Mouse (Mus musculus) layer of hippocampus, adult 9-11 months (tissue): ENCODE results near the gene Plcd3.

Experiments
- DNase-seq: peaks from one replicate; pipeline ENCODE4 v3.0.0; 2022

The Plcd3 gene

GRCm38 (mm10) chr11:103058499-103059085 lies 42.9 kb downstream of the Plcd3 start:
- no peak for DNase-seq

GRCm38 (mm10) chr11:103056636-103057035 lies 44.8 kb downstream of the Plcd3 start:
- no peak for DNase-seq

GRCm38 (mm10) chr11:103054798-103055197 lies 46.7 kb downstream of the Plcd3 start:
- DNase-seq: peak; percentile 77

- DNase-seq: peak; percentile 76
Measured at GRCm38 (mm10) chr11:103053191-103054076, 48.0 kb downstream of the Plcd3 start.

- DNase-seq: no peak
Measured at GRCm38 (mm10) chr11:103052078-103052477, 49.4 kb downstream of the Plcd3 start.

GRCm38 (mm10) chr11:103051249-103051691 lies 50.2 kb downstream of the Plcd3 start:
- DNase-seq: peak; percentile 92

- DNase-seq: no peak
Measured at GRCm38 (mm10) chr11:103050153-103050552, 51.3 kb downstream of the Plcd3 start.

- no peak for DNase-seq
Measured at GRCm38 (mm10) chr11:103049611-103050010, 51.8 kb downstream of the Plcd3 start.

GRCm38 (mm10) chr11:103046286-103046685 lies 55.2 kb downstream of the Plcd3 start:
- DNase-seq: no peak

GRCm38 (mm10) chr11:103043982-103044381 lies 57.5 kb downstream of the Plcd3 start:
- DNase-seq: no peak

- DNase-seq: no peak
Measured at GRCm38 (mm10) chr11:103042828-103043227, 58.6 kb downstream of the Plcd3 start.

- peak; percentile 79 for DNase-seq
Measured at GRCm38 (mm10) chr11:103038037-103038436, 63.4 kb downstream of the Plcd3 start.

GRCm38 (mm10) chr11:103036881-103037465 lies 64.5 kb downstream of the Plcd3 start:
- DNase-seq: no peak

- no peak for DNase-seq
Measured at GRCm38 (mm10) chr11:103035007-103035406, 66.5 kb downstream of the Plcd3 start.

- DNase-seq: peak; percentile 65
Measured at GRCm38 (mm10) chr11:103033030-103033429, 68.4 kb downstream of the Plcd3 start.

GRCm38 (mm10) chr11:103028176-103028891 lies 73.1 kb downstream of the Plcd3 start, which contains the start of the genes Nmt1 and Dcakd:
TSS of gene Nmt1 (plus strand) at chr11:103028190.
TSS of gene Dcakd (minus strand) at chr11:103028333.
- peak; percentile 98 for DNase-seq

GRCm38 (mm10) chr11:103027570-103028175 lies 73.8 kb downstream of the Plcd3 start:
- no peak for DNase-seq

GRCm38 (mm10) chr11:103026901-103027300 lies 74.6 kb downstream of the Plcd3 start:
- no peak for DNase-seq

- DNase-seq: peak; percentile 84
Measured at GRCm38 (mm10) chr11:103023974-103024373, 77.5 kb downstream of the Plcd3 start.

GRCm38 (mm10) chr11:103020713-103021335 lies 80.6 kb downstream of the Plcd3 start:
- no peak for DNase-seq
